Mouse (Mus musculus) mature B cell (primary cell): ENCODE measurements around the gene Gm5678.

Source experiments
- in situ Hi-C: fragments of 300-500 bp; cut with MboI; formaldehyde crosslinking; loops from 2 replicates; pipeline ENCODE4 v1.14.3; 2019

Gm5678 gene

GRCm38 (mm10) chr16:93627761-93628400, at the start of gene Gm5678:
TSS of gene Gm5678 (plus strand) at chr16:93628097.
- in situ Hi-C loops: no loop called here

GRCm38 (mm10) chr16:93578346-93579005, 49.4 kb upstream of the Gm5678 start:
- in situ Hi-C loops: no loop called here

- in situ Hi-C loops: no loop called here
These were observed 46.8 kb upstream of the Gm5678 start for GRCm38 (mm10) chr16:93581125-93581524.

- in situ Hi-C loops: no loop called here
These were observed 42.8 kb upstream of the Gm5678 start for GRCm38 (mm10) chr16:93584976-93585702.

- in situ Hi-C loops: no loop called here
These were observed 42.1 kb upstream of the Gm5678 start for GRCm38 (mm10) chr16:93585703-93586205.

GRCm38 (mm10) chr16:93586382-93586781, 41.5 kb upstream of the Gm5678 start:
- in situ Hi-C loops: no loop called here

GRCm38 (mm10) chr16:93588281-93588680, 39.6 kb upstream of the Gm5678 start:
- in situ Hi-C loops: no loop called here

- in situ Hi-C loops: no loop called here
These were observed 37.0 kb upstream of the Gm5678 start for GRCm38 (mm10) chr16:93590915-93591314.

- in situ Hi-C loops: no loop called here
These were observed 36.2 kb upstream of the Gm5678 start for GRCm38 (mm10) chr16:93591450-93592430.

- in situ Hi-C loops: no loop called here
These were observed 35.2 kb upstream of the Gm5678 start for GRCm38 (mm10) chr16:93592711-93593110.

GRCm38 (mm10) chr16:93593406-93593805, 34.5 kb upstream of the Gm5678 start:
- in situ Hi-C loops: no loop called here

- in situ Hi-C loops: no loop called here
These were observed 33.4 kb upstream of the Gm5678 start for GRCm38 (mm10) chr16:93594448-93594847.

GRCm38 (mm10) chr16:93595766-93596165, 32.1 kb upstream of the Gm5678 start:
- in situ Hi-C loops: no loop called here

- in situ Hi-C loops: no loop called here
These were observed 31.1 kb upstream of the Gm5678 start for GRCm38 (mm10) chr16:93596807-93597206.

- in situ Hi-C loops: no loop called here
These were observed 30.3 kb upstream of the Gm5678 start for GRCm38 (mm10) chr16:93597551-93597950.

- in situ Hi-C loops: no loop called here
These were observed 28.4 kb upstream of the Gm5678 start for GRCm38 (mm10) chr16:93599461-93599860.

- in situ Hi-C loops: no loop called here
These were observed 24.3 kb upstream of the Gm5678 start, which contains the start of gene Setd4 for GRCm38 (mm10) chr16:93603439-93604212. TSS of gene Setd4 (minus strand) at chr16:93604063.

GRCm38 (mm10) chr16:93604481-93604969, 23.4 kb upstream of the Gm5678 start:
- in situ Hi-C loops: no loop called here

GRCm38 (mm10) chr16:93605553-93605952, 22.3 kb upstream of the Gm5678 start, which contains the start of gene Cbr1:
TSS of gene Cbr1 (plus strand) at chr16:93605853.
- in situ Hi-C loops: no loop called here

- in situ Hi-C loops: no loop called here
These were observed 21.8 kb upstream of the Gm5678 start for GRCm38 (mm10) chr16:93606146-93606545.
